Mouse (Mus musculus) liver, postnatal 0 days (tissue): ENCODE measurements around the gene 4930438A08Rik. TPM values are rescaled to one million over a fixed set of nuclear protein-coding genes. Genes with fewer than 3 reads are reported as not detected.
"Not testable (repeated sequence)": the region's sequence is repeated elsewhere in the genome, so short reads cannot be mapped to it uniquely, and the experiment has no call there.

ENCODE experiments used
- ATAC-seq: fragments of 200-750 bp; cut with Nextera tagmentation; 2 replicates; pipeline ENCODE4 v1.8.0; 2017; ENCODE audit warnings: mild to moderate bottlenecking, moderate library complexity
- DNase-seq: peaks from one replicate; pipeline ENCODE4 v3.0.0-alpha.2; 2016
- H3K27ac ChIP-seq: fragments of 300-500 bp; sonication (generic); 2 replicates; pipeline ENCODE4 v1.5.1; 2014; ENCODE audit warnings: antibody characterized with exemption, moderate library complexity, mild to moderate bottlenecking, low read depth
- H3K27me3 ChIP-seq: fragments of 300-500 bp; sonication (generic); 2 replicates; pipeline ENCODE4 v1.6.1; 2014; ENCODE audit warnings: low read length, control low read depth, mixed read lengths; ENCODE audit not compliant: insufficient read depth
- H3K36me3 ChIP-seq: fragments of 300-500 bp; sonication (generic); replicated peaks from 2 replicates; pipeline ENCODE4 v1.6.1; 2014; ENCODE audit warnings: mild to moderate bottlenecking, control low read depth, low read length, moderate library complexity, mixed read lengths; ENCODE audit not compliant: insufficient read depth
- H3K4me1 ChIP-seq: fragments of 300-500 bp; sonication (generic); 2 replicates; pipeline ENCODE4 v1.6.1; 2014; ENCODE audit warnings: antibody characterized with exemption, mild to moderate bottlenecking, control low read depth; ENCODE audit not compliant: insufficient read depth
- H3K4me2 ChIP-seq: fragments of 300-500 bp; sonication (generic); 2 replicates; pipeline ENCODE4 v1.6.1; 2014; ENCODE audit warnings: low read depth, mild to moderate bottlenecking, low read length, moderate library complexity, mixed read lengths
- H3K4me3 ChIP-seq: fragments of 300-500 bp; sonication (generic); 2 replicates; pipeline ENCODE4 v1.5.1; 2014; ENCODE audit warnings: low read depth, low read length
- H3K9ac ChIP-seq: fragments of 300-500 bp; sonication (generic); replicated peaks from 2 replicates; pipeline ENCODE4 v1.6.1; 2014; ENCODE audit warnings: mild to moderate bottlenecking, moderate library complexity
- H3K9me3 ChIP-seq: fragments of 300-500 bp; sonication (generic); 2 replicates; pipeline ENCODE4 v1.6.1; 2016; ENCODE audit warnings: mild to moderate bottlenecking, control low read depth, low read length, mixed read lengths
- CTCF ChIP-seq: sonication (generic); IDR thresholded peaks from 2 replicates; pipeline ENCODE4 v1.5.1; 2016; ENCODE audit warnings: antibody characterized with exemption, low read depth
- EP300 ChIP-seq: IDR thresholded peaks from 2 replicates; pipeline ENCODE4 v1.6.1; 2016; ENCODE audit warnings: antibody characterized with exemption, low read depth, mild to moderate bottlenecking
- WGBS: fragments of 180-500 bp; shearing (Covaris S2); extraction: QIAGEN DNeasy Blood & Tissue Kit; methylation state at CpG from one replicate; pipeline ENCODE4 v1.1.7; 2014; ENCODE audit not compliant: insufficient replicate concordance; 5-methylcytosine and 5-hydroxymethylcytosine counted together
- polyA plus RNA-seq: library from polyadenylated mRNA; unstranded; fragments of >200 nt; fragmentation: Nextera tagmentation; extraction: Ambion mirVana; gene quantifications from 2 replicates; pipeline ENCODE4 v1.2.1, GENCODE M21; 2015

The 4930438A08Rik gene
- polyA plus RNA-seq, 1 experiment from 2014 or later, result 7.0 TPM

GRCm38 (mm10) chr11:58297396-58297795 is 22.8 kb downstream of the 4930438A08Rik start:
- Histone ChIP-seq H3K9ac (no peak overlapping the region), H3K9me3 (no peaks in the 10 kb centered on the region), H3K4me2 (no peak overlapping the region), H3K27ac (no peak overlapping the region), H3K4me1 (peaks cover 4% of the 10 kb centered on the region; the same call in 1 of the 2 replicates), H3K27me3 (no peaks in the 10 kb centered on the region), H3K4me3 (no peak overlapping the region), H3K36me3 (no peaks in the 10 kb centered on the region)
- WGBS, result 80% methylated on average over 6 of the region's 6 CpGs
- no peak for ATAC-seq
- no peak for DNase-seq
- TF ChIP-seq EP300 (no peak), CTCF (no peak)

GRCm38 (mm10) chr11:58301057-58301456 is 26.5 kb downstream of the 4930438A08Rik start:
- Histone ChIP-seq H3K27me3 (no peaks in the 10 kb centered on the region), H3K4me1 (peaks cover 8% of the 10 kb centered on the region), H3K27ac (no peak overlapping the region), H3K4me2 (peak overlapping the region; percentile 84), H3K9me3 (no peaks in the 10 kb centered on the region), H3K4me3 (peak overlapping the region; percentile 74; the same call in 1 of the 2 replicates), H3K9ac (no peak overlapping the region), H3K36me3 (no peaks in the 10 kb centered on the region)
- DNase-seq (peak; percentile 82), ATAC-seq (peak; percentile 14; the same call in 1 of the 2 replicates)
- TF ChIP-seq EP300 (no peak), CTCF (peak; percentile 85)
- WGBS, result 21% methylated on average over 13 of the region's 13 CpGs

DNA sequence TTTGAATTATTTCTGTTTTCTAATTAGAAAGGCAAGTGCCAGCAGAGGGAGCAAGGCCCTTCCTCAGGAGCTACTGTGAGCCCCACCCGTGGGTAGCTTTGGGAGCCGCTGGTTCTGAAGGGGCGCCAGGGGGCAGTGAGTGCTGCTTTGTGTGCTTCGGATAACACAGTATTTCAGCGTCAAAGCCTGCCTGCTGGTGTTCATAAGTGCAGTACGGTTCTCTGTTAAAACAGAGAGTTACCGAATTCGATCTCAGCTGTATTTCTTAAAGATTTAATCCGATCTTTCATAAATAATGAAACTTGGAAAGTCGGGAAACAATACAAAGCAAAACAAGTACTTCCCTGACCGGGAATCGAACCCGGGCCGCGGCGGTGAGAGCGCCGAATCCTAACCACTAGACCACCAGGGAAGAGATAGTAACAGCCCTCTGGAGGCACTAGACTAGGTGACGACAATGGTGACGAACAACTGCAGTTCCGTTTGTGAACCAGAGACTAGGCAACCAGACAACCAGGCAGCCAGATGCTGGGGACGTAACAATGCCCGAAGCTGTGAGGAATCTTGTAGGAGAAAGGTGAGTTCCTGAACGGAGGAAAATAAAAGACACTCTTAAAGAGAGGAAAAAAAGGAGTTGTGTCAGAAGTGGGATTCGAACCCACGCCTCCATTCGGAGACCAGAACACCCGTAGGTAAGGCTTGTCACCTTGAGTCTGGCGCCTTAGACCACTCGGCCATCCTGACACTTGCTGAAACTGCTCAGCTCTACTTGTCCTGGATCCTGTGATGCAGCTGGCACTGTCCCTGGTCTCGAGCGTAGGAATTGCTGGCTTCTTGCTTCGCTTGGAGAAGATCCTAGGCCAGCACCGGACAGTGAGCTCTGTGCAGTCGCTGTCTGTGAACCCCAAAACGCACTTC is 27.5 kb downstream of the 4930438A08Rik start:
- Histone ChIP-seq H3K9ac (peak overlapping the region; percentile 75), H3K36me3 (no peaks in the 10 kb centered on the region), H3K4me2 (peak overlapping the region; percentile 84), H3K9me3 (no peaks in the 10 kb centered on the region), H3K4me3 (peak overlapping the region; percentile 74), H3K4me1 (peaks cover 15% of the 10 kb centered on the region), H3K27me3 (no peaks in the 10 kb centered on the region), H3K27ac (peak overlapping the region; percentile 91)
- whole genome bisulfite sequencing, result under 1% methylated on average over 36 of the region's 36 CpGs
- peak; percentile 94 for DNase-seq
- TF ChIP-seq EP300 (peak; percentile 66; the same call in 1 of the 2 replicates), CTCF (peak; percentile 95)
- peak; percentile 85 for ATAC-seq

DNA sequence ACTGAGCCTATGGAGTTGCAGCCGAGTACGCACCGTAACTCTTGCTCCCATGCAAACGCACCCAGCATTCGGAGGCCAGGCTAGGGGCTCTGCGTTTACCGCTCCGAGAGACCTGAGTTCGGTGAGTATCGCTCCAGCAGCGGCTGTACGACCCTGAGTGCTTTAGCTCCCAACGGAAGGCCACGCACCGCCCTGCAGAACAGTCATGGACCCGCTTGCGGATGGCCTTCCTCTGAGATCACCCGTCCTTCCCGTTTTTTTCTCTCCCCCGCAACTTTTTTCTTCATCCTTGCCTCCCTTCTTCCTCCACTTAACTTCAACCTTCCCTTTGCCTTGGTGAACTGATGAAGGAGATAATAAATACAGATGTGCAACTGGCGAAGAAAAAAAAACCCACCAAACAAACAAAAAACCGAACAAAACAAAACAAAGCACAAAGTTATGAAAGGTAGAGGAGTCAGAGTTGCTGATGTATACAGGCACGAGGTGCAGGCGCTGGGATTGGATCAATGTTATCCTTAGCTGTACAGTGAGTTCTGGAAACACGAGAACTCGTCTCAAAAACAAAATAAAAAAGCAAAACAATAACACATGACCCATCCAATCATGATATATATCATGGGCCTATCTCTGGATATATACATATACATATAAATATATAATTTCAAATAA is 28.3 kb downstream of the 4930438A08Rik start:
- no peak for DNase-seq
- peak; percentile 29; the same call in 1 of the 2 replicates for ATAC-seq
- no peaks in the 10 kb centered on the region for H3K9me3 ChIP-seq
- no peaks in the 10 kb centered on the region for H3K36me3 ChIP-seq
- H3K4me1 ChIP-seq, result peaks cover 21% of the 10 kb centered on the region
- no peaks in the 10 kb centered on the region for H3K27me3 ChIP-seq
- H3K27ac ChIP-seq, result peak overlapping the region; percentile 91
- 1% methylated on average over 26 of the region's 26 CpGs for WGBS
- H3K4me3 ChIP-seq, result peak overlapping the region; percentile 74
- TF ChIP-seq CTCF (no peak), EP300 (no peak)
- peak overlapping the region; percentile 75 for H3K9ac ChIP-seq
- H3K4me2 ChIP-seq, result peak overlapping the region; percentile 84

DNA sequence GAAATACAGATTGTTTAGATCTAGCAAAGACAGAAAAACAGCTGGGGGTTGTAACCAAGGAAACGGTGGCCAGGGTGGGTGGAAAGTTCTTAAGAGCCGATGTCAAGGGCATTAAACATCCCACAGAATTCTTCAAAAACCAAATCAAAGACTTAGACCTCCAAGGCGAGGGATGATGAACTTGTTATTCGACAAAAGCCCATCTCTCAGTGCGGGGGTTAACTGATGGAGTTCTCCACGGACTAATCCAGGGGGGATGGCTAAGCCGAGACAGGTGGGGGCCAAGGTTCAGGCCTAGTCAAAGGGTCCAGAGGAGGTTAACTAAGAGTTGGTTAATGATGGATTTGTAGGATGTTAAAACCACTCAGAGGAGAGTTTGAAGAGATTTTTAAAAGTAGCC is 29.0 kb downstream of the 4930438A08Rik start:
- H3K27ac ChIP-seq, result no peak overlapping the region
- H3K36me3 ChIP-seq, result no peaks in the 10 kb centered on the region
- peaks cover 21% of the 10 kb centered on the region for H3K4me1 ChIP-seq
- no peaks in the 10 kb centered on the region for H3K27me3 ChIP-seq
- 44% methylated on average over 7 of the region's 7 CpGs for WGBS
- DNase-seq (no peak), ATAC-seq (no peak)
- no peak overlapping the region for H3K9ac ChIP-seq
- TF ChIP-seq EP300, result no peak
- no peak for TF ChIP-seq CTCF
- H3K9me3 ChIP-seq, result no peaks in the 10 kb centered on the region
- H3K4me2 ChIP-seq, result peak overlapping the region; percentile 45
- no peak overlapping the region for H3K4me3 ChIP-seq

DNA sequence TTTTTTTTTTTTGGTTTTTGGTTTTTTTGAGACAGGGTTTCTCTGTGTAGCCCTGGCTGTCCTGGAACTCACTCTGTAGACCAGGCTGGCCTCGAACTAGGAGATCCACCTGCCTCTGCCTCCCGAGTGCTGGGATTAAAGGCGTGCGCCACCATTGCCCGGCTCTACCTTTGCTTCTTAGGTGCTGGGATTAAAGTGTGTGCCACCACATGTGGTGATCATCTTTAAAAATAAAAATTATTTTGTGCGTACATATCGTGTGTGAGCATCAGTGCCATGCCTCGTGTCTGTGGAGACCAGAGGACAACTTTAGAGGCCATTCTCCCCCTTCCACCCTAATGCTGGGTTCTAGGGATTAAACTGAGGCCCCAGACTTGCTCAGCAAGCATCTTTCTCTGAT is 30.7 kb downstream of the 4930438A08Rik start:
- H3K9me3 ChIP-seq, result not testable (repeated sequence)
- 88% methylated on average over 8 of the region's 8 CpGs for WGBS

More for the DNA sequence above, 30.7 kb downstream of the 4930438A08Rik start:
- H3K36me3 ChIP-seq, ATAC-seq, H3K27me3 ChIP-seq, H3K4me3 ChIP-seq, DNase-seq, H3K9ac ChIP-seq, H3K4me2 ChIP-seq: not testable (repeated sequence)
- Histone ChIP-seq H3K4me1 (peaks cover 21% of the 10 kb centered on the region), H3K27ac (0 out of 2 replicates have a peak overlapping the region, but pooled peaks have one; percentile 19)
